Mouse (Mus musculus) heart, embryonic 13.5 days (tissue): ENCODE measurements around the gene Dpp6. TPM values are rescaled to one million over a fixed set of nuclear protein-coding genes. Genes with fewer than 3 reads are reported as not detected.
A peak's percentile ranks its signal among the peaks of the same experiment; 100 is the strongest.

ENCODE experiments used
- ATAC-seq: fragments of 200-750 bp; cut with Nextera tagmentation; 2 replicates; pipeline ENCODE4 v1.8.0; 2017; ENCODE audit warnings: moderate TSS enrichment; ENCODE audit not compliant: insufficient number of reproducible peaks, low FRiP score, low TSS enrichment; ENCODE audit errors: extremely low read depth
- H3K27ac ChIP-seq: fragments of 300-500 bp; sonication (generic); replicated peaks from 2 replicates; pipeline ENCODE4 v1.5.1; 2015; ENCODE audit warnings: moderate library complexity, mild to moderate bottlenecking, inconsistent platforms
- H3K27me3 ChIP-seq: fragments of 300-500 bp; sonication (generic); replicated peaks from 2 replicates; pipeline ENCODE4 v1.6.1; 2015; ENCODE audit warnings: mild to moderate bottlenecking, inconsistent platforms
- H3K36me3 ChIP-seq: fragments of 300-500 bp; sonication (generic); 2 replicates; pipeline ENCODE4 v1.6.1; 2015; ENCODE audit warnings: mild to moderate bottlenecking, inconsistent platforms
- H3K4me1 ChIP-seq: fragments of 300-500 bp; sonication (generic); 2 replicates; pipeline ENCODE4 v1.6.1; 2015; ENCODE audit warnings: inconsistent platforms
- H3K4me2 ChIP-seq: fragments of 300-500 bp; sonication (generic); 2 replicates; pipeline ENCODE4 v1.6.1; 2015; ENCODE audit warnings: inconsistent platforms, mild to moderate bottlenecking, moderate library complexity
- H3K4me3 ChIP-seq: fragments of 300-500 bp; sonication (generic); 2 replicates; pipeline ENCODE4 v1.5.1; 2015; ENCODE audit warnings: moderate library complexity, mild to moderate bottlenecking, inconsistent platforms
- H3K9ac ChIP-seq: fragments of 300-500 bp; sonication (generic); 2 replicates; pipeline ENCODE4 v1.6.1; 2015; ENCODE audit warnings: inconsistent platforms, mild to moderate bottlenecking, moderate library complexity
- H3K9me3 ChIP-seq: fragments of 300-500 bp; sonication (generic); 2 replicates; pipeline ENCODE4 v1.6.1; 2016; ENCODE audit warnings: inconsistent platforms
- WGBS: fragments of 180-500 bp; shearing (Covaris S2); methylation state at CpG from one replicate; pipeline ENCODE4 v1.1.7; 2015; ENCODE audit warnings: mixed read lengths; 5-methylcytosine and 5-hydroxymethylcytosine counted together
- polyA plus RNA-seq: library from polyadenylated mRNA; unstranded; fragments of >200 nt; fragmentation: Nextera tagmentation; extraction: Ambion mirVana; gene quantifications from 2 replicates; pipeline ENCODE4 v1.2.1, GENCODE M21; 2015

Gene Dpp6
- polyA plus RNA-seq, 1 experiment from 2014 or later: 0.52 TPM

DNA sequence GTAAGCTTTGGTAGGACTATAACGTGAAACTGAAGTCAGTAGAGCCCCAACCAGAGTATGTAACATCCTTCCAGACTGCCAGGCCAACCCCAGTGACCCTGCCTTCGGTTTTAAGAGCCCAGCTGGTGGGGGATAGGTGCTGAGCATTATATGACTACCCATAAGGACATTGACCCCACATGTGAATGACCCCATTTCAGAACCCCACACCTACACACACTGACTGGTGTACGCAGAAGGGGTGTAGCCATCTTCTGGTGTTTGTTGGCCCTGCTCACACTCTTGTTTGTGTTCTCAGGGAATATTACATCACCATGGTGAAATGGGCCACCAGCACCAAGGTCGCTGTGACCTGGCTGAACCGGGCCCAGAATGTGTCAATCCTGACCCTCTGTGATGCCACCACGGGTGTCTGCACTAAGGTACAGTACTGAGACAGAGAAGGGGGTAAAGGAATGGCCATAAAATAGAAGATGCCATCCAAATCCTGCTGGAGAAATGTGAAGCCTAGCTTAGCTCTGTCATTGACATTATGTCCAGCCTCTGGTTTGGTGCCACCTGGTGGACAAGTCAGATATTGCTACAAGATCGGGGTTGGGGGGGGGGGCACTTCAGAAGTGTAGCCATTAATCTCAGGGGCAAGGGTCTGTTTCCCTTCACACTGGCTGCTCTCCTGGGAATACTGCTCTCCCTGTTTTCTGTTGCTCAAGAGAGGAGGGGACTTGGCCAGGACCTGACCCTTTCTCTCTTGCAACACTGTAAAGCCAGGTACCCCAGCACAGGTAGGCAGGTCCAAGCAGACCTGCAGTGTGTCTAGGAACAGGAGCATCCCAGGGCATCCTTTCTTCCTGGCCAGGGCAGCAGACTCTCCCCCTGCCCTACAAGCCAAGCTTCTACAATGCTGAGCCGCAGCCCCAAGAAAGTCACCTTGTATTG lies 835.1 kb downstream of the Dpp6 start:
- H3K27me3 ChIP-seq: no peaks in the 10 kb centered on the region
- H3K4me1 ChIP-seq: no peaks in the 10 kb centered on the region
- no peaks in the 10 kb centered on the region for H3K9me3 ChIP-seq
- no peaks in the 10 kb centered on the region for H3K36me3 ChIP-seq
- no peak overlapping the region for H3K9ac ChIP-seq
- no peak overlapping the region for H3K4me3 ChIP-seq
- H3K4me2 ChIP-seq: no peak overlapping the region
- no peak for ATAC-seq
- no peak overlapping the region for H3K27ac ChIP-seq
- WGBS: 54% methylated on average over 8 of the region's 8 CpGs

DNA sequence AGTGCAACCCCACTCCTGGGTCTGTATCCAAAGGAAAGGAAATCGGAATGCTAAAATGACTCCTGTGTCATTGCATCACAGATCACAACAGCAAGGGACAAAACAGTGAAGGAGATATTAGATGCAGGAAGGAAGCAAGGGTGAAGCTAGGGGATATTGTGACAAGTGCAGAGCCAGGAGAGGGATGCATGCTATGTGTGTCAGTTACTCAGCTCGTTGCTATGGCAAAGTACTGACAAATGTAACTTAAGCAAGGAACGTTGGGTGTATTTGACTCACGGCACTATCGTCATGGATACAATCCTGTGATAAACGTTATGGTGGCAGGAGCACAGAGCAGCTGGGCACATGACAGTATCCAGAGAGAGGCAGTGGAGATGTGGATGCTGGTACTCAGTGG lies 839.1 kb downstream of the Dpp6 start:
- no peak for ATAC-seq
- no peak overlapping the region for H3K4me2 ChIP-seq
- H3K36me3 ChIP-seq: no peaks in the 10 kb centered on the region
- 53% methylated on average over 6 of the region's 6 CpGs for WGBS
- H3K4me1 ChIP-seq: peaks cover 12% of the 10 kb centered on the region; the same call in 1 of the 2 replicates
- H3K27ac ChIP-seq: no peak overlapping the region
- no peaks in the 10 kb centered on the region for H3K9me3 ChIP-seq
- H3K4me3 ChIP-seq: no peak overlapping the region
- no peak overlapping the region for H3K9ac ChIP-seq
- H3K27me3 ChIP-seq: no peaks in the 10 kb centered on the region

DNA sequence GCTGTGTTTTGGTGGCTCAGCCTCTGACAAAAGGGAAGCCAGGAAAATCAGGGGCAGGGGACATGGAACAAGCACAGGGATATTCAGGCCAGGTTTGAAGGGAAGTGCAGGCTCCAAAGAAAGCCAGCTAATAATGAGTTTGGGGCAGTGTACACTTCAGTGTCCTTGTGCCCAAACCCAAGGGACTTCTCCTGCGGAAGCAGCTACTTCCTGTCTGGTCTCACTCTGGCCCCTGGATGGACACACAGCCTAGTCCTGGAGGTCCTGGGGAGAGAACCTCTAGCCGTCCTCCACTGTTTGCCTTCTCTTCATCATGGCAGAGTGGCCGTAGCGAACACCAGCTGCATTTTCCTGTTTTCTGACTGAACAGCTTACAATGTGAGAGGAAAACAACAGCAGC lies 840.7 kb downstream of the Dpp6 start:
- 56% methylated on average over 4 of the region's 4 CpGs for WGBS

DNA sequence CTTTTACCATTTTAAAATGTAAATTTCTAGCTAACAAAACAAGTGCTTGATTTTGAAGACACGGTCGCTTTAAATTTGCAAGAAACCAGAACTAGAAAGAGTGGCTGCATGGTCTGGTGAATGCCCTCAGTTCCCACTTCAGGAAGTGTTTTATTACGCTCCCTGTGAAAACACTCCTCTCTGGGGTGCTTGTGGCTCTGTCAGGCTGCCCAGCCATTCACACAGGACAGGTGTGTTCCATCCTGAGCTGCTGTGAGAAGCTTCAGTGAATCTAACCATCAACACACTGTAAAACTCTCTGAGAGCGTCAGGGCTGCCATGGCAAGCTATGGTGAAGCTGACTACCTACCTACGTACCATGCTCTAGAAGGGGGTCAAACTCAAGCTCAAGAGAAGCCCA lies 841.2 kb downstream of the Dpp6 start:
- H3K9ac ChIP-seq: no peak overlapping the region
- H3K9me3 ChIP-seq: no peaks in the 10 kb centered on the region
- no peaks in the 10 kb centered on the region for H3K36me3 ChIP-seq
- H3K4me2 ChIP-seq: no peak overlapping the region
- H3K27ac ChIP-seq: no peak overlapping the region
- H3K27me3 ChIP-seq: no peaks in the 10 kb centered on the region
- peaks cover 12% of the 10 kb centered on the region; the same call in 1 of the 2 replicates for H3K4me1 ChIP-seq
- ATAC-seq: no peak
- H3K4me3 ChIP-seq: no peak overlapping the region
- 70% methylated on average over 5 of the region's 5 CpGs for WGBS

More for the DNA sequence above, 840.7 kb downstream of the Dpp6 start:
- no peak for ATAC-seq
- no peak overlapping the region for H3K9ac ChIP-seq
- peaks cover 12% of the 10 kb centered on the region; the same call in 1 of the 2 replicates for H3K4me1 ChIP-seq
- H3K9me3 ChIP-seq: no peaks in the 10 kb centered on the region
- no peaks in the 10 kb centered on the region for H3K27me3 ChIP-seq
- H3K4me2 ChIP-seq: no peak overlapping the region
- H3K4me3 ChIP-seq: no peak overlapping the region
- H3K27ac ChIP-seq: 0 out of 2 replicates have a peak overlapping the region, but pooled peaks have one; percentile 20
- H3K36me3 ChIP-seq: no peaks in the 10 kb centered on the region

DNA sequence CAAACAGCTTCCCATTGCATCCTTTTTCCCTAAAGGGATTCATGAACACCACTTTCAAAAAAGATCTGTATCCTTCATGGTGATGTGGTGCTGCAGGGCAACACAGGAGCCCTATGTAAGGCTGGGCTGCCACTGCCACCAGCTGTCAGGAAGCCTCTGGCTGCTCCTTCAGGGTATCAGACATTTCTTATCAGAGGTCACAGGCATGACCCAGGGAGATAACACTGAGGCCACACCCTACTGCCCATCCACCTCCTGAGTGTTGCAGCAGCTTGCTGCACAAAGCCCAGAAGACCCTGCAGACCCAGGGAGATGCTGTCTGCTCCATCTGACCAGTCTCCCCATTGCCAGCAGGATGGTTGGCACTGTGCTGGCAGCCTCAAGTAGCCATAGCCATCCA lies 841.6 kb downstream of the Dpp6 start:
- no peaks in the 10 kb centered on the region for H3K36me3 ChIP-seq
- no peaks in the 10 kb centered on the region for H3K27me3 ChIP-seq
- H3K9ac ChIP-seq: no peak overlapping the region
- no peaks in the 10 kb centered on the region for H3K9me3 ChIP-seq
- H3K4me1 ChIP-seq: peaks cover 12% of the 10 kb centered on the region; the same call in 1 of the 2 replicates
- H3K27ac ChIP-seq: no peak overlapping the region
- H3K4me3 ChIP-seq: no peak overlapping the region
- no peak overlapping the region for H3K4me2 ChIP-seq
- no peak for ATAC-seq

DNA sequence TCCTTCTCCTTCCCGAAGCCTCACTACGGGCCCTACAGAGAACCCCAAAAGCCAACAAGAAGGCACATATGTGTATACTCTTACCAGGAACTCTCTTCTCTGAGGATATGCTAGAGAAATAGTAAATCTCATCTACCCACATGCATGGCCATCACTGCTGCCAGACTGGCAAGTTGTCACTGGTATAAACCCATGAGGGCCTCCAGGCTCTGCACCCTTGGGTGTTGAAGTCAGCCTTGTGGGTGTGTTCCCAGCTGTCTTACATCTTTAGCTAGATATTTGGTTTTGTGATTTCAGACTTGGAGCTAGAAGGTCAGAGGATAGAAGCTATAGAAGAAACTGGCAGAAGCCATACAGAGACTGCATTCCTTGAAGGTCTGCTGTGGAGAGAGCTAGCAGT lies 842.0 kb downstream of the Dpp6 start:
- Histone ChIP-seq H3K9ac (no peak overlapping the region), H3K4me2 (no peak overlapping the region), H3K4me1 (peaks cover 12% of the 10 kb centered on the region; the same call in 1 of the 2 replicates), H3K9me3 (no peaks in the 10 kb centered on the region), H3K27me3 (no peaks in the 10 kb centered on the region), H3K36me3 (no peaks in the 10 kb centered on the region), H3K4me3 (no peak overlapping the region), H3K27ac (no peak overlapping the region; the same call in 1 of the 2 replicates)
- 87% methylated on average over 2 of the region's 2 CpGs for WGBS
- no peak for ATAC-seq

DNA sequence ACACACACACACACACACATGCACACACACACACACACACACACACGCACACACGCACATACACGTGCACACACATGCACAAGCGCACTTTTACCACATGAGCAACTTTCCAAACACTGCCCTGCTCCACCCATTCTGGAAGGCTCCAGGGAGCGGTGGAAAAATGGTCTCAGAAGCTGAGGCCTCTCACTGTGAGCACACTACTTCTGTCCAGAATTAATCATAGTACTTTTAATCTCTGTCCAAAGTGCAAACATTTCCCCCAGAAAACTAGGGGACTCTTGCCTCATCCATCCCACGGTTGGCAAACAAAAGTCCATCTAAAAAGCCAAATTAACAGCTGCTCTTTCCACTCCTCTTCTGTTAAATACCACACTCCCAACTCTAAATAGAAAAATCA lies 842.8 kb downstream of the Dpp6 start:
- no peak overlapping the region for H3K9ac ChIP-seq
- ATAC-seq: no peak
- peaks cover 12% of the 10 kb centered on the region; the same call in 1 of the 2 replicates for H3K4me1 ChIP-seq
- no peak overlapping the region for H3K4me2 ChIP-seq
- H3K27ac ChIP-seq: no peak overlapping the region
- no peaks in the 10 kb centered on the region for H3K36me3 ChIP-seq
- WGBS: 73% methylated on average over 6 of the region's 6 CpGs
- no peak overlapping the region for H3K4me3 ChIP-seq
- H3K9me3 ChIP-seq: no peaks in the 10 kb centered on the region
- no peaks in the 10 kb centered on the region for H3K27me3 ChIP-seq

DNA sequence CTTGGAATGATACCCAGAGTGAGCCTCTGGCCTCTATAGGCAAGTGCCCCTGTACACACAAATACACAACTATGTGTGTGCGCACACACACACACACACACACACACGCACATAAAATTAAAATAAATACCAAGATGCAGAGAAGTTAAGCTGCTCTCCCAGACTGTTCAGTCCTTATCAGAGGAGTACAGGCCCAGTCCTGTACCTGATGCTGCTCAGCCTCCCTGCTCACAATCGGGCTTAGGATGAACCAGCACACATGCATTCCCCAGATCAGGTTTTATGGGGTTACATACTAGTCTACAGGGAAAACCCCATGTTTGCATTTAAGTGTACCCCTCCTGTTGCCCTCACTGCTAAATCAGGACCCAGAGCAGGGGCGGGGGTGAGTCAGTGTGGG lies 847.1 kb downstream of the Dpp6 start:
- Histone ChIP-seq H3K9me3 (no peaks in the 10 kb centered on the region), H3K4me1 (peaks cover 7% of the 10 kb centered on the region), H3K4me3 (no peak overlapping the region), H3K27me3 (no peaks in the 10 kb centered on the region), H3K9ac (no peak overlapping the region), H3K27ac (no peak overlapping the region), H3K4me2 (no peak overlapping the region), H3K36me3 (no peaks in the 10 kb centered on the region)
- 86% methylated on average over 4 of the region's 4 CpGs for WGBS
- ATAC-seq: no peak

DNA sequence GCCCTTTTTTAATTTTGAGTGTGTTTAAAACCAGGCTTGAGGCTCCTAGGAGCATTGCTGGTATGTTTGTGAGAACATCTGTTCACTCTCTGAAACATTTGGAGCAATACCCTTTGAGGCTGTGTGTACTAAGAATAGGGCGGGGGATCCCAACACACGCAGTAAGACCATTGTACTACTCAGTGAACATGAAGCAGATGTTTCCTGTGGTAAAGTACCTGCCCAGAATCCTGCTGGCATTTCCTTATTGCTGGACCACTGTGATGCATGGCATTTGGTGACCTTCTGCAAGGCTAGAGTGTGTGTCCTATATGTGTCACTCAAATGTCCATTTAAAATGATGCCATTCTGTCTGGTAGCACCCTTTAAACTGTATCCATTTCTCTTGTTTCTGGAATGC lies 854.5 kb downstream of the Dpp6 start:
- WGBS: 62% methylated on average over 2 of the region's 2 CpGs
- no peak for ATAC-seq
- no peaks in the 10 kb centered on the region for H3K4me1 ChIP-seq
- H3K9me3 ChIP-seq: no peaks in the 10 kb centered on the region
- no peak overlapping the region for H3K4me3 ChIP-seq
- H3K36me3 ChIP-seq: no peaks in the 10 kb centered on the region
- H3K27ac ChIP-seq: no peak overlapping the region
- H3K9ac ChIP-seq: no peak overlapping the region
- H3K4me2 ChIP-seq: no peak overlapping the region
- H3K27me3 ChIP-seq: no peaks in the 10 kb centered on the region; the same call in 1 of the 2 replicates

DNA sequence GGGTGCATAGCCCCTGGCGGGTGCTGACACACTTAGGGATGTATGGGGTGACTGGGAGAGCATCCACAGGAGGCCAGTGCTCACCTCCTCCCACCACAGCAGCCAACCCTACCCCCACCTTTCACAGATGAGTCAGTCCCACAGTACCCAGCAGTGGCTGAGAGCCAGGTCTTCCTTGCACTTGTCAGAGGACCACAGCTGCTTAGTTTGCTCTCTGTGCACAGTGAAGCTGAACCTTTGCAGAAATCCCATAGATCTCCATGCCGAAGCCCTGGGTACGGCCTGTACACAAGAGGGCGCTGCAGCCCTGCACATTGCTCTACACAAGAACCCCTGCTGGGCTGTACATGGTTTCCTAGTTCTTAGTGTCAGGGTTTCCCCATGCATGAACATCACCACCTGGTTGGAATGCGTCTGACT lies 860.3 kb downstream of the Dpp6 start:
- H3K9ac ChIP-seq: no peak overlapping the region
- no peak overlapping the region for H3K4me2 ChIP-seq
- WGBS: 44% methylated on average over 5 of the region's 5 CpGs
- H3K4me3 ChIP-seq: no peak overlapping the region
- H3K9me3 ChIP-seq: no peaks in the 10 kb centered on the region
- ATAC-seq: no peak
- no peaks in the 10 kb centered on the region for H3K4me1 ChIP-seq
- H3K36me3 ChIP-seq: no peaks in the 10 kb centered on the region
- H3K27ac ChIP-seq: no peak overlapping the region
- no peaks in the 10 kb centered on the region; the same call in 1 of the 2 replicates for H3K27me3 ChIP-seq

DNA sequence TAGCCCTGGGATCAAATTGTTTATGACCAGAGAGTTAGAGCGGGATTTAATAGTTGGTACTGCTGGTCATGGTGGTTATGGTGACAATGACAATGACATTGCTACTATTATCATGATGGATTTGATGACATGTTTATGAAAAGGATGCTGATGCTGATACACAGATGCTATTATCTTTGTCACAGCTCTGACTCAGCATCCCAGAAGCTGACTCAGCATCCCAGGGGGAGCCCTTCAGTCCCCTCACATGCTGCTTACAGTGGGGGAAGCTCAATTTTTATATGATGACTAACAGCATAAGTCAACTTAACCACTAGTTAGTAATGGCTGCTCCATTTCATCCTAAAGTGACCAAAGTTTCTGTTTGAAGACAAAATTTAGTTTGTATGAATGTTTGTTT lies 862.1 kb downstream of the Dpp6 start:
- ATAC-seq: no peak
- Histone ChIP-seq H3K4me1 (no peaks in the 10 kb centered on the region), H3K27me3 (no peaks in the 10 kb centered on the region; the same call in 1 of the 2 replicates), H3K9ac (no peak overlapping the region), H3K36me3 (no peaks in the 10 kb centered on the region), H3K4me3 (no peak overlapping the region), H3K27ac (no peak overlapping the region), H3K4me2 (no peak overlapping the region), H3K9me3 (no peaks in the 10 kb centered on the region)
- WGBS: 78% methylated on average over 1 of the region's 1 CpGs

DNA sequence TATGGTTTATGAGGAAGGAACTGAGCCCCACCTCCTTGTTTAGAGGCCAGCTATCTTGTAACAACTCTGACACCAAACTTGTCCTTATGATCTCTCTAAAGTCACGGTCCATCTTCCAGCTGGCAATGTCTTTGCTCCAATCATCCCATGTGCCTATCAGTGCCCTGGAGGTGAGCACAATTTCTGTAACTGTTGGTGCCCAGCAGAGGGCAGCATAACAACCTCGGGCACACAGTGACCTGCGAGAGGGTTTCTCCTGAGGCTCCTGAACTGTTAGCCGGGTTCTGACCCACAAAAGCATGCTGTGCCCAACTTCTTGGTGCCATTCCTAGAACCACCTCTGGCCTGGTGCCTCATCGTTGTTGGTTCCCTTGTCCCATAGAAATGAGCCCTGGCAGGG lies 863.5 kb downstream of the Dpp6 start:
- Histone ChIP-seq H3K4me3 (no peak overlapping the region), H3K27ac (no peak overlapping the region), H3K27me3 (no peaks in the 10 kb centered on the region), H3K4me1 (no peaks in the 10 kb centered on the region), H3K9ac (no peak overlapping the region), H3K36me3 (no peaks in the 10 kb centered on the region), H3K4me2 (no peak overlapping the region), H3K9me3 (no peaks in the 10 kb centered on the region)
- ATAC-seq: no peak
- WGBS: 25% methylated on average over 5 of the region's 5 CpGs
